Mouse (Mus musculus): ENCODE data around the gene Rex1bd.

GRCm38 (mm10) chr8:70481908-70482307 is 24.6 kb downstream of the Rex1bd start:
- TF ChIP-seq CTCF (IDR thresholded peaks at IDR 0.05; ENCODE audit: extremely low read depth, insufficient read depth, insufficient read length, insufficient replicate concordance) (no peak), POLR2A (IDR thresholded peaks at IDR 0.05; ENCODE audit: low read depth, low read length) (no peak)
